Mouse (Mus musculus): ENCODE data around the gene Akap10. TPM values are rescaled to one million over a fixed set of nuclear protein-coding genes. Genes with fewer than 3 reads are reported as not detected.

The Akap10 gene
- 8.1 and 9.4 TPM in 2 replicates for polyA plus RNA-seq (2015; fragmentation: Nextera tagmentation; extraction: Ambion mirVana)

- peak; percentile 89 for DNase-seq
- no peaks in the 10 kb centered on the region for H3K27me3 ChIP-seq
- H3K36me3 ChIP-seq, result peaks cover 8% of the 10 kb centered on the region; the same call in 1 of the 2 replicates
- peak within 1 kb of the TSS; percentile 79 for H3K4me2 ChIP-seq
- under 1% methylated on average over 43 of the region's 43 CpGs for WGBS (ENCODE audit: insufficient replicate concordance)
- H3K9ac ChIP-seq, result peak within 1 kb of the TSS; percentile 97
- H3K27ac ChIP-seq, result peak within 1 kb of the TSS; percentile 93
- ATAC-seq (ENCODE audit: low read depth), result peak; percentile 95
- H3K9me3 ChIP-seq (replicated peaks), result no peaks in the 10 kb centered on the region
- peak within 1 kb of the TSS; percentile 98 for H3K4me3 ChIP-seq (replicated peaks)
- H3K4me1 ChIP-seq (replicated peaks), result peaks cover 30% of the 10 kb centered on the region
These were observed at the start of gene Akap10 for GRCm38 (mm10) chr11:61930098-61930517. Gene Akap10 (minus strand): TSS chr11:61930252.

DNA sequence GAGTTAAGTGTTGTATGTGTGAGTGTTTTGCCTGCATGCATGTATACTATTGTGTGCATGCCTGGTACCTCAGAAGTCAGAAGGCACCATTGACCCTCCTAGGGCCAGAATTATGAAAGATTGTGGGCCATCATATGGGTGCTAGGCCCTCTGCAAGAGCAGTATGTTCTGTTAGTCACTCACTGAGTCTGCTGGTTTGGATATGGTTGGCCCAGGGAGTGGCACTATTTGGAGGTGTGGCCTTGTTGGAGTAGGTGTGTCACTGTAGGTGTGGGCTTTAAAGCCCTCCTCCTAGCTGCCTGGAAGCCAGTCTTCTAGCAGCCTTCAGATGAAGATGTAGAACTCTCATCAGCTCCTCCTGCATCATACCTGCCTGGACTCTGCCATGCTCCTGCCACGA lies 45.7 kb upstream of the Akap10 start:
- Histone ChIP-seq H3K4me1 (replicated peaks) (peaks cover 58% of the 10 kb centered on the region), H3K4me2 (peak overlapping the region; percentile 43)

DNA sequence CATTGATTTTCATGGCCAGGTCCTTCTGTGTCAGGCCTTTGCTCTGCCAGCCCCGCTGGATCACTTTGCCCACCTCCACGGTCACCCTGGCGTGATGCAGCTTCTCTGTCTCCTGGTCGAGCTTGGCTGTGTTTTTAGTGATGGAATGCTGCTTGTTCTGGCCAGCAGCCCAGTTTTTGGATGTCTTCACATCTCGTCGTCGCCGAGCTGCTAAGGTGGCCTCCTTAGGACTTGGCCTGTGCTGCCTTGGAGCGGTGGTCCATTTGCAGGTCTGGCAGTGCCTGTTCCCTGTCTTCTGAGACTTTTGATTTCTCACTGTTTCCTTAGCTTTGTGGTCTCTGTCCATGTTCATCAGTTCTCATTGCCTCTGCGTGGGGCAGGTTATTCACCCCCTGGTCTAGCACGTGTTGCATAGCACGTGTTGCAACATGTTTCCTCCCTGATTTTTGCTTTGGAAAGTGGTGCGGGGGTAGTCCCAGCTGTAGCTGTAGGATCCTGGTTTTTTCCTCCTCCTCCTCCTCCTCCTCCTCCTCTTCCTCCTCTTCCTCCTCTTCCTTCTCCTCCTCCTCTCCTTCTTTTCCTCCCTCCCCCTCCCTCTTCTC lies 44.2 kb upstream of the Akap10 start:
- Histone ChIP-seq H3K4me3 (replicated peaks) (no peak overlapping the region), H3K36me3 (peaks cover 8% of the 10 kb centered on the region; the same call in 1 of the 2 replicates), H3K4me1 (replicated peaks) (peaks cover 67% of the 10 kb centered on the region), H3K27ac (peak overlapping the region; percentile 13; the same call in 1 of the 2 replicates), H3K9me3 (replicated peaks) (no peaks in the 10 kb centered on the region), H3K9ac (no peak overlapping the region), H3K27me3 (no peaks in the 10 kb centered on the region), H3K4me2 (no peak overlapping the region)
- 82% methylated on average over 13 of the region's 13 CpGs for WGBS (ENCODE audit: insufficient replicate concordance)
- DNase-seq (no peak), ATAC-seq (ENCODE audit: low read depth) (no peak)

More for the DNA sequence above, 45.7 kb upstream of the Akap10 start:
- Histone ChIP-seq H3K4me3 (replicated peaks) (peak overlapping the region; percentile 27; the same call in 1 of the 2 replicates), H3K36me3 (peaks cover 9% of the 10 kb centered on the region), H3K9ac (peak overlapping the region; percentile 41), H3K9me3 (replicated peaks) (no peaks in the 10 kb centered on the region), H3K27ac (peak overlapping the region; percentile 86), H3K27me3 (no peaks in the 10 kb centered on the region)
- WGBS (ENCODE audit: insufficient replicate concordance), result 83% methylated on average over 1 of the region's 1 CpGs
- ATAC-seq (ENCODE audit: low read depth), result peak; percentile 99
- peak; percentile 64 for DNase-seq

- ATAC-seq (ENCODE audit: low read depth), result no peak
- Histone ChIP-seq H3K9me3 (replicated peaks) (no peaks in the 10 kb centered on the region), H3K4me2 (no peak overlapping the region), H3K9ac (no peak overlapping the region), H3K4me1 (replicated peaks) (peaks cover 86% of the 10 kb centered on the region), H3K36me3 (peaks cover 6% of the 10 kb centered on the region; the same call in 1 of the 2 replicates), H3K4me3 (replicated peaks) (no peak overlapping the region), H3K27ac (0 out of 2 replicates have a peak overlapping the region, but pooled peaks have one; percentile 26), H3K27me3 (no peaks in the 10 kb centered on the region)
- WGBS (ENCODE audit: insufficient replicate concordance), result 68% methylated on average over 7 of the region's 7 CpGs
- no peak for DNase-seq
These were observed 41.6 kb upstream of the Akap10 start for GRCm38 (mm10) chr11:61971441-61972221.

GRCm38 (mm10) chr11:61970901-61971300 lies 40.8 kb upstream of the Akap10 start:
- Histone ChIP-seq H3K27ac (peak overlapping the region; percentile 30; the same call in 1 of the 2 replicates), H3K9me3 (replicated peaks) (no peaks in the 10 kb centered on the region), H3K4me2 (no peak overlapping the region), H3K4me1 (replicated peaks) (peaks cover 86% of the 10 kb centered on the region), H3K9ac (no peak overlapping the region), H3K4me3 (replicated peaks) (no peak overlapping the region), H3K27me3 (no peaks in the 10 kb centered on the region), H3K36me3 (peaks cover 6% of the 10 kb centered on the region; the same call in 1 of the 2 replicates)
- DNase-seq (no peak), ATAC-seq (ENCODE audit: low read depth) (no peak)
- 63% methylated on average over 5 of the region's 5 CpGs for WGBS (ENCODE audit: insufficient replicate concordance)

DNA sequence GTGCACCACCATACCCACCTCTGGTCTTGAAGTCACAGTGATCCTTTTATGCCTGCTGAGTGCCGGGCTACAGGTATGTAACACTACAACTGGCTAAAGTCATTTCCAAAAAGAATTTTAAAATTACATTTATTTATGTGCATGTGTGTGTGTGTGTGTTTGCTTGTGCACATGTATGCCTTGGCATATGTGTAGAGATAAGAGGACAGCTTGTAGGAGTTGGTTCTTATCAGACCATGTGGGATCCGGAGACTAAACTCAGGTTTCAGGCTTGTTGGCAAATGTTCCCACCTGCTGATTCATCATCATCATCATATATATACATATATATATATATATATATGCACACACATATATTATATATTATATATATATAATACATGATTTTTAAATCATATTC lies 38.8 kb upstream of the Akap10 start:
- WGBS (ENCODE audit: insufficient replicate concordance), result 45% methylated on average over 2 of the region's 2 CpGs

GRCm38 (mm10) chr11:61967034-61967433 lies 37.0 kb upstream of the Akap10 start:
- peak overlapping the region; percentile 54 for H3K4me2 ChIP-seq
- H3K9ac ChIP-seq, result peak overlapping the region; percentile 46
- ATAC-seq (ENCODE audit: low read depth) (peak; percentile 45; the same call in 1 of the 2 replicates), DNase-seq (no peak)
- H3K36me3 ChIP-seq, result peaks cover 19% of the 10 kb centered on the region
- peak overlapping the region; percentile 10; the same call in 1 of the 2 replicates for H3K4me3 ChIP-seq (replicated peaks)
- H3K9me3 ChIP-seq (replicated peaks), result no peaks in the 10 kb centered on the region
- no peaks in the 10 kb centered on the region for H3K27me3 ChIP-seq
- H3K27ac ChIP-seq, result peak overlapping the region; percentile 93
- WGBS (ENCODE audit: insufficient replicate concordance), result 53% methylated on average over 8 of the region's 8 CpGs
- H3K4me1 ChIP-seq (replicated peaks), result peaks cover 96% of the 10 kb centered on the region

More for the DNA sequence above, 38.8 kb upstream of the Akap10 start:
- Histone ChIP-seq H3K27me3 (no peaks in the 10 kb centered on the region), H3K4me3 (replicated peaks) (peak overlapping the region; percentile 16), H3K27ac (peak overlapping the region; percentile 93), H3K9me3 (replicated peaks) (no peaks in the 10 kb centered on the region), H3K4me1 (replicated peaks) (peaks cover 87% of the 10 kb centered on the region), H3K4me2 (peak overlapping the region; percentile 54), H3K9ac (peak overlapping the region; percentile 46; the same call in 1 of the 2 replicates), H3K36me3 (peaks cover 14% of the 10 kb centered on the region; the same call in 1 of the 2 replicates)
- ATAC-seq (ENCODE audit: low read depth) (peak; percentile 94), DNase-seq (no peak)

GRCm38 (mm10) chr11:61964611-61965010 lies 34.6 kb upstream of the Akap10 start:
- no peak for DNase-seq
- Histone ChIP-seq H3K36me3 (peaks cover 25% of the 10 kb centered on the region), H3K4me3 (replicated peaks) (no peak overlapping the region), H3K9me3 (replicated peaks) (no peaks in the 10 kb centered on the region), H3K27ac (peak overlapping the region; percentile 5; the same call in 1 of the 2 replicates), H3K27me3 (no peaks in the 10 kb centered on the region), H3K4me1 (replicated peaks) (peaks cover 100% of the 10 kb centered on the region), H3K9ac (no peak overlapping the region), H3K4me2 (no peak overlapping the region)
- WGBS (ENCODE audit: insufficient replicate concordance), result 90% methylated on average over 5 of the region's 5 CpGs
- no peak for ATAC-seq (ENCODE audit: low read depth)

DNA sequence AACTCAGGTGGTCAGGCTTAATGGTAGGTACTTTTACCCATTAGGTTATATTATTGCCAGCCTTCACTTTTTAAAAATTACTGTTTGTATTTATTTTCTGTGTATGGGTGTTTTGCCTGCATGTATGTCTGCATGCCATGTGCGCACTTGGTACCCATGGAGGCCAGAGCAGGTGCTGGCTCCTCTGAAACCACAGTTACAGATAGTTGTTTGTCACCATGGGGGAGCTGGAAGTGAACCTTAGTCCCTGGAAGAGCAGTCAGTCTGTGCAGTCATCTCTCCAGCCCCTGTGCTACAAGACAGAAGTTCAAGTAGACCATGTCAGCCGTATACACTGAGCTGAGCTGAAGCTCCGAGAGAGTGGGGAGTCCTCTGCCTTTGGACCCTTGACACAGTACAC lies 33.1 kb upstream of the Akap10 start:
- Histone ChIP-seq H3K4me1 (replicated peaks) (peaks cover 97% of the 10 kb centered on the region), H3K4me3 (replicated peaks) (no peak overlapping the region), H3K36me3 (peaks cover 25% of the 10 kb centered on the region), H3K27ac (peak overlapping the region; percentile 70; the same call in 1 of the 2 replicates), H3K9ac (no peak overlapping the region), H3K4me2 (no peak overlapping the region), H3K27me3 (no peaks in the 10 kb centered on the region), H3K9me3 (replicated peaks) (no peaks in the 10 kb centered on the region)
- no peak for ATAC-seq (ENCODE audit: low read depth)
- no peak for DNase-seq
- 81% methylated on average over 3 of the region's 3 CpGs for WGBS (ENCODE audit: insufficient replicate concordance)

- Histone ChIP-seq H3K36me3 (peaks cover 25% of the 10 kb centered on the region), H3K4me3 (replicated peaks) (0 out of 2 replicates have a peak overlapping the region, but pooled peaks have one; percentile 2), H3K27me3 (no peaks in the 10 kb centered on the region; the same call in 1 of the 2 replicates), H3K4me1 (replicated peaks) (peaks cover 92% of the 10 kb centered on the region), H3K9me3 (replicated peaks) (no peaks in the 10 kb centered on the region), H3K4me2 (peak overlapping the region; percentile 41), H3K9ac (peak overlapping the region; percentile 50; the same call in 1 of the 2 replicates), H3K27ac (peak overlapping the region; percentile 70)
- no peak for ATAC-seq (ENCODE audit: low read depth)
- DNase-seq, result no peak
- 27% methylated on average over 6 of the region's 6 CpGs for WGBS (ENCODE audit: insufficient replicate concordance)
These were observed 32.6 kb upstream of the Akap10 start for GRCm38 (mm10) chr11:61962684-61963083.

GRCm38 (mm10) chr11:61960096-61960495 lies 30.0 kb upstream of the Akap10 start:
- H3K9ac ChIP-seq, result peak overlapping the region; percentile 63; the same call in 1 of the 2 replicates
- 64% methylated on average over 2 of the region's 2 CpGs for WGBS (ENCODE audit: insufficient replicate concordance)
- no peaks in the 10 kb centered on the region for H3K9me3 ChIP-seq (replicated peaks)
- DNase-seq, result no peak
- peaks cover 21% of the 10 kb centered on the region for H3K36me3 ChIP-seq
- peaks cover 72% of the 10 kb centered on the region for H3K4me1 ChIP-seq (replicated peaks)
- H3K27me3 ChIP-seq, result peaks cover 5% of the 10 kb centered on the region; the same call in 1 of the 2 replicates
- ATAC-seq (ENCODE audit: low read depth), result peak; percentile 53
- peak overlapping the region; percentile 41 for H3K4me3 ChIP-seq (replicated peaks)
- H3K27ac ChIP-seq, result peak overlapping the region; percentile 79
- peak overlapping the region; percentile 62 for H3K4me2 ChIP-seq

Measured in liver, embryonic 13.5 days (tissue).